Mouse (Mus musculus) testis, adult 2 months (tissue): ENCODE results near the gene Cep112. TPM values are rescaled to one million over a fixed set of nuclear protein-coding genes. Genes with fewer than 3 reads are reported as not detected.

Experiments used
- H3K27ac ChIP-seq: fragments of 200-500 bp; 2 replicates; pipeline ENCODE4 v1.5.1; 2012; ENCODE audit warnings: low read depth, low read length; ENCODE audit not compliant: control insufficient read depth, insufficient read depth
- H3K27me3 ChIP-seq: fragments of 200-500 bp; 2 replicates; pipeline ENCODE4 v1.6.1; 2012; ENCODE audit warnings: mild to moderate bottlenecking, low read length, moderate library complexity; ENCODE audit not compliant: control insufficient read depth, insufficient read depth
- H3K36me3 ChIP-seq: fragments of 200-500 bp; 2 replicates; pipeline ENCODE4 v1.6.1; 2012; ENCODE audit warnings: mild to moderate bottlenecking, low read length; ENCODE audit not compliant: control insufficient read depth, insufficient read depth
- H3K4me1 ChIP-seq: fragments of 200-500 bp; 2 replicates; pipeline ENCODE4 v1.6.1; 2012; ENCODE audit warnings: low read length; ENCODE audit not compliant: control insufficient read depth, insufficient read depth
- H3K4me3 ChIP-seq: fragments of 200-500 bp; 2 replicates; pipeline ENCODE4 v1.5.1; 2012; ENCODE audit warnings: low read depth, mild to moderate bottlenecking, low read length, moderate library complexity, mixed read lengths; ENCODE audit not compliant: control insufficient read depth
- CTCF ChIP-seq: fragments of 200-500 bp; IDR thresholded peaks from 2 replicates; pipeline ENCODE4 v1.5.1; 2012; ENCODE audit warnings: low read depth, mild to moderate bottlenecking, inconsistent platforms, low read length, moderate library complexity; ENCODE audit not compliant: control insufficient read depth, insufficient read depth, insufficient replicate concordance
- POLR2A ChIP-seq: fragments of 200-500 bp; IDR thresholded peaks from 2 replicates; pipeline ENCODE4 v1.6.1; 2012; ENCODE audit warnings: low read depth, mild to moderate bottlenecking, inconsistent platforms, low read length, moderate library complexity; ENCODE audit not compliant: control insufficient read depth
- polyA plus RNA-seq: library from polyadenylated mRNA; depleted of rRNA; stranded (reverse); fragments of >200 nt; gene quantifications from 2 replicates; pipeline ENCODE4 v1.2.3, GENCODE M21; 2012

The Cep112 gene
- polyA plus RNA-seq, 1 experiment = 127 TPM

DNA sequence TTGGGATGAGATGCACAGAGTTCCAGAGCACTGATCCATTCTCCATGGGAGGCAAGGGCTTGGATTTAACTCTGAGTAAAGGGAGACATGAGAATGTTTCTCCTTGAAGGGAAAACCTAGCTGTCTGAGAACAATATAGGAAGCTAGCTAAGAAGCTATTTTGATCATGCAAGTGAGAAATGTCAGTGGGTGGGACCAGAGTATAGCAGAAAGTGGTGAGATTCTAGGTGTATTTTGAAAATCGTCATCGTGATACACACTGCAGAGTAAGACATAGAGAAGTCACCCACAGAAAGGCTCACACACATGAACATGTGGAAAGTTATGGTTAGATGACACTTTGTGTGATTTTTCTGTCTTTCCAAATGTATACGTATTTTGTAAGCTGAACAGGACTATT lies 257.0 kb downstream of the Cep112 start:
- Histone ChIP-seq H3K36me3 (no peaks in the 10 kb centered on the region), H3K27ac (no peak overlapping the region; the same call in 1 of the 2 replicates), H3K27me3 (no peaks in the 10 kb centered on the region), H3K4me1 (no peaks in the 10 kb centered on the region), H3K4me3 (peak overlapping the region; percentile 87; the same call in 1 of the 2 replicates)
- TF ChIP-seq CTCF (no peak), POLR2A (no peak)

- Histone ChIP-seq H3K4me1 (no peaks in the 10 kb centered on the region), H3K27me3 (no peaks in the 10 kb centered on the region), H3K36me3 (no peaks in the 10 kb centered on the region), H3K4me3 (no peak overlapping the region), H3K27ac (no peak overlapping the region)
- no peak for TF ChIP-seq CTCF
- TF ChIP-seq POLR2A = no peak
Observed at GRCm38 (mm10) chr11:108696563-108696962, 271.6 kb downstream of the Cep112 start.

DNA sequence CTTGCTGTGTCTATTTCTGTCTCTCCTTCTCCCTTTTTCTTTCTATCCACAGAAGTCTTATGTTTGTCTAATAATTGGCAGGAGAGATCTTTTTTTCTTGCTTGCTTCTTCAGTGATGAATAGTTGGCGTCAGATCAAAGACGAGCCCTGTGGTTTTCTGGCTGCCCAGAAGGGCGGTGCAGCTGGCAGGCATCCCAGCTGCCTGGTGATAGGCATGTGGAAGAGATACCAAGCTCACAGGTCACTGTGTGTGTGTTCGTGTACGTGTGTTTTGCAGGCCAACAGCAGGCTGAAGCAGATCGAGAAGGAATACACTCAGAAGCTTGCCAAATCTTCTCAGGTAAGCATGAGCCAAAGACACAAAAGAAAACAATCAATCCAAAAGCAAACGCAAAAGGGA lies 327.3 kb downstream of the Cep112 start:
- Histone ChIP-seq H3K27ac (no peak overlapping the region), H3K27me3 (no peaks in the 10 kb centered on the region), H3K4me3 (no peak overlapping the region), H3K36me3 (no peaks in the 10 kb centered on the region), H3K4me1 (no peaks in the 10 kb centered on the region)
- TF ChIP-seq POLR2A (no peak), CTCF (no peak)

- no peaks in the 10 kb centered on the region for H3K4me1 ChIP-seq
- TF ChIP-seq CTCF (no peak), POLR2A (no peak)
Observed at GRCm38 (mm10) chr11:108752765-108753164, 327.8 kb downstream of the Cep112 start.

DNA sequence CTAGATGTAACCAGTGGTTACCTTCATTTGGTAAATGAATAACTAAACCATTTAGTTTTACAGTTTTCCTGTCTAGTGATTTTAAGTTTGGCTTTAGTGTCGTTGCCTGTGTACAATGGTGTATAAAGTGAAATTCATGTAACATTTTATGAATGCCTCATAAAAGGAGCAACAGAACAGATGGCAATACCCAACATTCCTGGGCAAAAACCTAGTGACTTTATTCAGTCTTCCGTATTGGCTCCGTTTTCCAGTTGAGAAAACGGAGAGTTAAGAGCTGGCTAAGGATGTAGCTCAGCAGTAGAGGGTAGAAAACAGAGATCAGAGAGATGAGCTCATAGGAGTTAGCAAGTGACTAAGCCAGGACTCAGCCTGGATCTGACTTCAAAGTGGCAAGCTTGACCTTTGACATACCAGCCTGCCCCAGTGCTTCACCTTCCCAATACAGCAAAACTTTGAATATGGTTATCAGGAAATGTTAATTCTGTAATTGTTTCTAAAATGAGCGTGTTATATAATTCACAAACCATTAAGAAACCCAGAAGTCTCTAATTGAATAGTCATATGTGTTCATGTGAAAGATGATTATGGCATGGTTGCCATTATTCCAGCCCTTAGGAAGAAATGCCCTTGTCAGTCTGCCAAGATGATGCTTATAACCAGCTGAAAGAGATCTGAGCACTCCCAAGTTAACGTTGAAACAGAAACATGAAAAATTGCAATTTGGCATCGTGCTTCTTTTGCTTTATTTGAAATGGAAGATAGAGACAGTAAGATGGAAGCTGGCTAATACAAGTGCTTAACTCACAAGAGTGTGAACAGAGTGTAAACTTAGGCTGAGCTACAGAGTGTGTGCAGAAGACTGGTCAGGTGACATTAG lies 328.6 kb downstream of the Cep112 start:
- no peaks in the 10 kb centered on the region for H3K27me3 ChIP-seq
- no peak overlapping the region for H3K4me3 ChIP-seq
- no peaks in the 10 kb centered on the region for H3K36me3 ChIP-seq
- no peak overlapping the region for H3K27ac ChIP-seq
- TF ChIP-seq CTCF = no peak
- no peak for TF ChIP-seq POLR2A
- no peaks in the 10 kb centered on the region for H3K4me1 ChIP-seq

More at GRCm38 (mm10) chr11:108752765-108753164, 327.8 kb downstream of the Cep112 start:
- no peaks in the 10 kb centered on the region for H3K27me3 ChIP-seq
- H3K4me3 ChIP-seq = no peak overlapping the region
- no peaks in the 10 kb centered on the region for H3K36me3 ChIP-seq
- H3K27ac ChIP-seq = no peak overlapping the region

DNA sequence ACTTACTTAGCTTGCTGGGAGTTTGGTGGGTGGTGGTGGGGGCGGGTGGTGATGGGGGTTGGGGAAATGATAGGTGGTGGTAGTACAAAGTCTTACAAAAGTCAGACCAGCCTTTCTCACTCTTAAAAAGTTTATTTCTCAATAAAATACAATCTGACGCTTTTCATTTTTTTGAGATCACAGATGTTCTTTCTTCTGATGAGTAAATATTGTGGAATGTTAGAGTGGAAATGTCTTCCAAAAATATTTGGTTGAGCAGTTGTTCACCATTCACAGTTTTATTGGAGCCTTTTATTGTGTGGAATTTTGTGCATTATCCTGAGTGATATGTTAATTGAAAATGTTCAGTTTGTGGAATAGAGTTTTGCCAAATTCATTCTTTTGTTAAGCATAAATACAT lies 332.2 kb downstream of the Cep112 start:
- Histone ChIP-seq H3K36me3 (no peaks in the 10 kb centered on the region), H3K27ac (no peak overlapping the region), H3K27me3 (no peaks in the 10 kb centered on the region), H3K4me1 (no peaks in the 10 kb centered on the region), H3K4me3 (no peak overlapping the region)
- TF ChIP-seq CTCF = no peak
- no peak for TF ChIP-seq POLR2A

GRCm38 (mm10) chr11:108757626-108758430 lies 332.8 kb downstream of the Cep112 start:
- H3K36me3 ChIP-seq = no peaks in the 10 kb centered on the region
- no peak overlapping the region for H3K4me3 ChIP-seq
- H3K27ac ChIP-seq = no peak overlapping the region
- no peaks in the 10 kb centered on the region for H3K4me1 ChIP-seq
- no peaks in the 10 kb centered on the region for H3K27me3 ChIP-seq
- no peak for TF ChIP-seq POLR2A
- TF ChIP-seq CTCF = no peak

GRCm38 (mm10) chr11:108770064-108770463 lies 345.1 kb downstream of the Cep112 start:
- Histone ChIP-seq H3K4me1 (no peaks in the 10 kb centered on the region), H3K27ac (no peak overlapping the region), H3K36me3 (no peaks in the 10 kb centered on the region), H3K27me3 (no peaks in the 10 kb centered on the region), H3K4me3 (no peak overlapping the region)
- TF ChIP-seq POLR2A (no peak), CTCF (no peak)
